Mouse (Mus musculus): ENCODE data around the gene Nmrk2. TPM values are rescaled to one million over a fixed set of nuclear protein-coding genes. Genes with fewer than 3 reads are reported as not detected.
"Not testable (repeated sequence)": the region's sequence is repeated elsewhere in the genome, so short reads cannot be mapped to it uniquely, and the experiment has no call there.

The Nmrk2 gene
- polyA plus RNA-seq, 1 experiment from 2014 or later: 0.57 TPM

GRCm38 (mm10) chr10:81221402-81222015 is 19.7 kb upstream of the Nmrk2 start:
- H3K4me1 ChIP-seq (ENCODE audit: control insufficient read depth, insufficient read depth, low read length): no peaks in the 10 kb centered on the region
- H3K36me3 ChIP-seq (ENCODE audit: control insufficient read depth, insufficient read depth, low read length): no peaks in the 10 kb centered on the region
- no peaks in the 10 kb centered on the region for H3K9me3 ChIP-seq (replicated peaks; ENCODE audit: control insufficient read depth, low read length)
- no peak overlapping the region for H3K4me2 ChIP-seq (ENCODE audit: low read depth, low read length)
- peak overlapping the region; percentile 46; the same call in 1 of the 2 replicates for H3K27ac ChIP-seq (ENCODE audit: low read length)
- peak; percentile 74; the same call in 1 of the 2 replicates for ATAC-seq (ENCODE audit: insufficient read depth, low FRiP score)
- H3K27me3 ChIP-seq (ENCODE audit: control insufficient read depth, insufficient read depth, low read length): no peaks in the 10 kb centered on the region
- no peak overlapping the region for H3K4me3 ChIP-seq (replicated peaks; ENCODE audit: low read length)
- H3K9ac ChIP-seq (ENCODE audit: low read length): no peak overlapping the region
- WGBS: 76% methylated on average over 5 of the region's 5 CpGs

GRCm38 (mm10) chr10:81217964-81218363 is 16.1 kb upstream of the Nmrk2 start:
- Histone ChIP-seq H3K36me3 (ENCODE audit: control insufficient read depth, insufficient read depth, low read length) (no peaks in the 10 kb centered on the region), H3K9me3 (replicated peaks; ENCODE audit: control insufficient read depth, low read length) (no peaks in the 10 kb centered on the region), H3K9ac (ENCODE audit: low read length) (no peak overlapping the region), H3K4me3 (replicated peaks; ENCODE audit: low read length) (no peak overlapping the region), H3K4me2 (ENCODE audit: low read depth, low read length) (no peak overlapping the region), H3K27ac (ENCODE audit: low read length) (no peak overlapping the region), H3K27me3 (ENCODE audit: control insufficient read depth, insufficient read depth, low read length) (no peaks in the 10 kb centered on the region), H3K4me1 (ENCODE audit: control insufficient read depth, insufficient read depth, low read length) (no peaks in the 10 kb centered on the region)
- peak; percentile 56; the same call in 1 of the 2 replicates for ATAC-seq (ENCODE audit: insufficient read depth, low FRiP score)
- 34% methylated on average over 7 of the region's 7 CpGs for WGBS

- H3K9ac ChIP-seq (ENCODE audit: low read length); H3K36me3 ChIP-seq (ENCODE audit: control insufficient read depth, insufficient read depth, low read length); H3K4me3 ChIP-seq (replicated peaks; ENCODE audit: low read length); H3K9me3 ChIP-seq (replicated peaks; ENCODE audit: control insufficient read depth, low read length); ATAC-seq (ENCODE audit: insufficient read depth, low FRiP score); H3K4me2 ChIP-seq (ENCODE audit: low read depth, low read length); H3K27me3 ChIP-seq (ENCODE audit: control insufficient read depth, insufficient read depth, low read length); H3K27ac ChIP-seq (ENCODE audit: low read length); H3K4me1 ChIP-seq (ENCODE audit: control insufficient read depth, insufficient read depth, low read length): not testable (repeated sequence)
- 5% methylated on average over 1 of the region's 1 CpGs for WGBS
Observed at GRCm38 (mm10) chr10:81217267-81217666, 15.4 kb upstream of the Nmrk2 start.

GRCm38 (mm10) chr10:81216810-81217209 is 15.0 kb upstream of the Nmrk2 start:
- no peak overlapping the region for H3K4me3 ChIP-seq (replicated peaks; ENCODE audit: low read length)
- no peaks in the 10 kb centered on the region for H3K4me1 ChIP-seq (ENCODE audit: control insufficient read depth, insufficient read depth, low read length)
- no peak overlapping the region for H3K9ac ChIP-seq (ENCODE audit: low read length)
- no peak for ATAC-seq (ENCODE audit: insufficient read depth, low FRiP score)
- H3K9me3 ChIP-seq (replicated peaks; ENCODE audit: control insufficient read depth, low read length): no peaks in the 10 kb centered on the region
- no peaks in the 10 kb centered on the region for H3K27me3 ChIP-seq (ENCODE audit: control insufficient read depth, insufficient read depth, low read length)
- no peaks in the 10 kb centered on the region for H3K36me3 ChIP-seq (ENCODE audit: control insufficient read depth, insufficient read depth, low read length)
- no peak overlapping the region for H3K4me2 ChIP-seq (ENCODE audit: low read depth, low read length)
- H3K27ac ChIP-seq (ENCODE audit: low read length): no peak overlapping the region
- WGBS: 79% methylated on average over 6 of the region's 6 CpGs

GRCm38 (mm10) chr10:81216260-81216659 is 14.4 kb upstream of the Nmrk2 start:
- H3K36me3 ChIP-seq (ENCODE audit: control insufficient read depth, insufficient read depth, low read length): no peaks in the 10 kb centered on the region
- H3K4me3 ChIP-seq (replicated peaks; ENCODE audit: low read length): no peak overlapping the region
- 89% methylated on average over 6 of the region's 6 CpGs for WGBS
- no peaks in the 10 kb centered on the region for H3K9me3 ChIP-seq (replicated peaks; ENCODE audit: control insufficient read depth, low read length)
- H3K9ac ChIP-seq (ENCODE audit: low read length): no peak overlapping the region
- no peak overlapping the region for H3K4me2 ChIP-seq (ENCODE audit: low read depth, low read length)
- no peak overlapping the region for H3K27ac ChIP-seq (ENCODE audit: low read length)
- no peaks in the 10 kb centered on the region for H3K4me1 ChIP-seq (ENCODE audit: control insufficient read depth, insufficient read depth, low read length)
- ATAC-seq (ENCODE audit: insufficient read depth, low FRiP score): no peak
- H3K27me3 ChIP-seq (ENCODE audit: control insufficient read depth, insufficient read depth, low read length): no peaks in the 10 kb centered on the region

GRCm38 (mm10) chr10:81210154-81210553 is 8.3 kb upstream of the Nmrk2 start:
- WGBS: 92% methylated on average over 5 of the region's 5 CpGs
- ATAC-seq (ENCODE audit: insufficient read depth, low FRiP score): no peak

GRCm38 (mm10) chr10:81204137-81204536 is 2.3 kb upstream of the Nmrk2 start:
- Histone ChIP-seq H3K9me3 (replicated peaks; ENCODE audit: control insufficient read depth, low read length) (no peaks in the 10 kb centered on the region), H3K27me3 (ENCODE audit: control insufficient read depth, insufficient read depth, low read length) (peaks cover 2% of the 10 kb centered on the region; the same call in 1 of the 2 replicates), H3K27ac (ENCODE audit: low read length) (no peak overlapping the region), H3K4me3 (replicated peaks; ENCODE audit: low read length) (no peak overlapping the region), H3K4me2 (ENCODE audit: low read depth, low read length) (no peak overlapping the region), H3K4me1 (ENCODE audit: control insufficient read depth, insufficient read depth, low read length) (0 out of 2 replicates have a peak, but pooled peaks cover 6% of the 10 kb centered on the region), H3K36me3 (ENCODE audit: control insufficient read depth, insufficient read depth, low read length) (no peaks in the 10 kb centered on the region), H3K9ac (ENCODE audit: low read length) (no peak overlapping the region)
- ATAC-seq (ENCODE audit: insufficient read depth, low FRiP score): no peak
- WGBS: 66% methylated on average over 4 of the region's 4 CpGs

More at GRCm38 (mm10) chr10:81210154-81210553, 8.3 kb upstream of the Nmrk2 start:
- H3K4me3 ChIP-seq (replicated peaks; ENCODE audit: low read length): no peak overlapping the region
- H3K36me3 ChIP-seq (ENCODE audit: control insufficient read depth, insufficient read depth, low read length): no peaks in the 10 kb centered on the region
- H3K27ac ChIP-seq (ENCODE audit: low read length): no peak overlapping the region
- no peaks in the 10 kb centered on the region for H3K27me3 ChIP-seq (ENCODE audit: control insufficient read depth, insufficient read depth, low read length)
- H3K9me3 ChIP-seq (replicated peaks; ENCODE audit: control insufficient read depth, low read length): no peaks in the 10 kb centered on the region
- H3K9ac ChIP-seq (ENCODE audit: low read length): no peak overlapping the region
- H3K4me2 ChIP-seq (ENCODE audit: low read depth, low read length): no peak overlapping the region
- no peaks in the 10 kb centered on the region for H3K4me1 ChIP-seq (ENCODE audit: control insufficient read depth, insufficient read depth, low read length)

GRCm38 (mm10) chr10:81202978-81203720 is 1.3 kb upstream of the Nmrk2 start:
- no peak overlapping the region for H3K4me2 ChIP-seq (ENCODE audit: low read depth, low read length)
- no peaks in the 10 kb centered on the region for H3K36me3 ChIP-seq (ENCODE audit: control insufficient read depth, insufficient read depth, low read length)
- no peak overlapping the region for H3K4me3 ChIP-seq (replicated peaks; ENCODE audit: low read length)
- 62% methylated on average over 8 of the region's 8 CpGs for WGBS
- H3K9ac ChIP-seq (ENCODE audit: low read length): no peak overlapping the region
- ATAC-seq (ENCODE audit: insufficient read depth, low FRiP score): peak; percentile 57; the same call in 1 of the 2 replicates
- 0 out of 2 replicates have a peak, but pooled peaks cover 6% of the 10 kb centered on the region for H3K4me1 ChIP-seq (ENCODE audit: control insufficient read depth, insufficient read depth, low read length)
- H3K27me3 ChIP-seq (ENCODE audit: control insufficient read depth, insufficient read depth, low read length): peaks cover 7% of the 10 kb centered on the region; the same call in 1 of the 2 replicates
- no peak overlapping the region for H3K27ac ChIP-seq (ENCODE audit: low read length)
- no peaks in the 10 kb centered on the region for H3K9me3 ChIP-seq (replicated peaks; ENCODE audit: control insufficient read depth, low read length)

GRCm38 (mm10) chr10:81200605-81201287 is 1.1 kb downstream of the Nmrk2 start:
- Histone ChIP-seq H3K9me3 (replicated peaks; ENCODE audit: control insufficient read depth, low read length) (no peaks in the 10 kb centered on the region), H3K4me1 (ENCODE audit: control insufficient read depth, insufficient read depth, low read length) (peaks cover 6% of the 10 kb centered on the region; the same call in 1 of the 2 replicates), H3K36me3 (ENCODE audit: control insufficient read depth, insufficient read depth, low read length) (no peaks in the 10 kb centered on the region), H3K4me2 (ENCODE audit: low read depth, low read length) (no peak overlapping the region), H3K27ac (ENCODE audit: low read length) (no peak overlapping the region), H3K9ac (ENCODE audit: low read length) (no peak overlapping the region), H3K4me3 (replicated peaks; ENCODE audit: low read length) (no peak overlapping the region), H3K27me3 (ENCODE audit: control insufficient read depth, insufficient read depth, low read length) (peaks cover 7% of the 10 kb centered on the region; the same call in 1 of the 2 replicates)
- WGBS: 71% methylated on average over 20 of the region's 20 CpGs
- ATAC-seq (ENCODE audit: insufficient read depth, low FRiP score): no peak
